ENCODE assay signal across 20 mouse cellular contexts in genomic region chr6:55745859-55746151, GRCm38 (mm10).
DNase-seq lines count a peak whose midpoint lies in the region; ATAC-seq and TF ChIP-seq lines count a peak whose summit lies in the region.
"Had no signal": no experiment of that assay in that cellular context is flagged by ENCODE, and none has a peak within 500 bp of the region (broad histone marks: within the 10 kb centered on the region; RNA-seq: fewer than 3 reads in every experiment).

No protein-coding gene starts in this region.

- H3K27ac ChIP-seq in forebrain, embryonic 14.5 days (ENCODE audit: low read depth, low read length) = no peak overlapping the region
- H3K27ac ChIP-seq in forebrain, postnatal 0 days (ENCODE audit: low read depth, low read length) = no peak overlapping the region
- no peak overlapping the region for H3K27ac ChIP-seq in forebrain, embryonic 16.5 days (ENCODE audit: low read length)
- no peak overlapping the region for H3K27ac ChIP-seq in forebrain, embryonic 12.5 days
- H3K27ac ChIP-seq in neural tube, embryonic 13.5 days (replicated peaks) = peak overlapping the region; percentile 10; the same call in 1 of the 2 replicates
- H3K27ac ChIP-seq: embryonic facial prominence, embryonic 13.5 days; embryonic facial prominence, embryonic 15.5 days had no signal

- ATAC-seq in forebrain, embryonic 14.5 days = 0 out of 2 replicates have a peak, but pooled peaks have one; percentile 54
- no peak; the same call in 1 of the 2 replicates for ATAC-seq in forebrain, postnatal 0 days
- ATAC-seq in forebrain, embryonic 16.5 days = peak; percentile 66
- ATAC-seq in forebrain, embryonic 12.5 days (ENCODE audit: low FRiP score) = no peak
- no peak for ATAC-seq in neural tube, embryonic 13.5 days (ENCODE audit: low read depth)
- ATAC-seq in megakaryocyte progenitor cell, adult 5-6 weeks (replicated peaks; ENCODE audit: poor library complexity) = peak; percentile 42; the same call in 1 of the 2 replicates

- no peaks in the 10 kb centered on the region for H3K36me3 ChIP-seq in forebrain, embryonic 14.5 days (ENCODE audit: control insufficient read depth, insufficient read depth, low read length)
- no peaks in the 10 kb centered on the region for H3K36me3 ChIP-seq in forebrain, postnatal 0 days (ENCODE audit: insufficient read depth)
- H3K36me3 ChIP-seq in forebrain, embryonic 16.5 days (ENCODE audit: control insufficient read depth, insufficient read depth) = no peaks in the 10 kb centered on the region
- H3K36me3 ChIP-seq in forebrain, embryonic 12.5 days (replicated peaks) = no peaks in the 10 kb centered on the region
- no peaks in the 10 kb centered on the region for H3K36me3 ChIP-seq in neural tube, embryonic 13.5 days
- H3K36me3 ChIP-seq: embryonic facial prominence, embryonic 13.5 days; embryonic facial prominence, embryonic 15.5 days had no signal

- WGBS in forebrain, embryonic 14.5 days = 32% methylated on average over 2 of the region's 2 CpGs
- WGBS in forebrain, postnatal 0 days = 27% methylated on average over 2 of the region's 2 CpGs
- WGBS in forebrain, embryonic 16.5 days = 13% methylated on average over 2 of the region's 2 CpGs
- 54% methylated on average over 2 of the region's 2 CpGs for WGBS in forebrain, embryonic 12.5 days
- 59% methylated on average over 2 of the region's 2 CpGs for WGBS in neural tube, embryonic 13.5 days

- no peaks in the 10 kb centered on the region for H3K27me3 ChIP-seq in forebrain, embryonic 14.5 days (replicated peaks; ENCODE audit: control insufficient read depth, insufficient read depth, low read length)
- H3K27me3 ChIP-seq in forebrain, postnatal 0 days (ENCODE audit: insufficient read depth, low read length) = no peaks in the 10 kb centered on the region
- H3K27me3 ChIP-seq in forebrain, embryonic 16.5 days (replicated peaks; ENCODE audit: control insufficient read depth, insufficient read depth, low read length) = no peaks in the 10 kb centered on the region
- no peaks in the 10 kb centered on the region for H3K27me3 ChIP-seq in forebrain, embryonic 12.5 days
- H3K27me3 ChIP-seq in neural tube, embryonic 13.5 days = no peaks in the 10 kb centered on the region
- H3K27me3 ChIP-seq: embryonic facial prominence, embryonic 13.5 days; embryonic facial prominence, embryonic 15.5 days had no signal

- H3K9ac ChIP-seq in forebrain, embryonic 14.5 days (ENCODE audit: low read length) = no peak overlapping the region
- H3K9ac ChIP-seq in forebrain, postnatal 0 days = no peak overlapping the region
- H3K9ac ChIP-seq in forebrain, embryonic 16.5 days (replicated peaks; ENCODE audit: low read depth, low read length) = no peak overlapping the region
- no peak overlapping the region for H3K9ac ChIP-seq in forebrain, embryonic 12.5 days
- H3K9ac ChIP-seq in neural tube, embryonic 13.5 days = no peak overlapping the region
- H3K9ac ChIP-seq: embryonic facial prominence, embryonic 13.5 days; embryonic facial prominence, embryonic 15.5 days had no signal

- peaks cover 2% of the 10 kb centered on the region; the same call in 1 of the 2 replicates for H3K4me1 ChIP-seq in forebrain, embryonic 14.5 days (ENCODE audit: control insufficient read depth, insufficient read depth, low read length)
- H3K4me1 ChIP-seq in forebrain, postnatal 0 days (ENCODE audit: insufficient read depth) = no peaks in the 10 kb centered on the region
- peaks cover 5% of the 10 kb centered on the region; the same call in 1 of the 2 replicates for H3K4me1 ChIP-seq in forebrain, embryonic 16.5 days (replicated peaks; ENCODE audit: control insufficient read depth, insufficient read depth, low read length)
- no peaks in the 10 kb centered on the region; the same call in 1 of the 2 replicates for H3K4me1 ChIP-seq in forebrain, embryonic 12.5 days
- H3K4me1 ChIP-seq in neural tube, embryonic 13.5 days (replicated peaks) = peaks cover 16% of the 10 kb centered on the region; the same call in 1 of the 2 replicates
- H3K4me1 ChIP-seq: embryonic facial prominence, embryonic 13.5 days; embryonic facial prominence, embryonic 15.5 days had no signal

- TF ChIP-seq CTCF in forebrain, postnatal 0 days (IDR thresholded peaks at IDR 0.05; ENCODE audit: low read depth) = no peak

- no peak overlapping the region for H3K4me2 ChIP-seq in forebrain, embryonic 14.5 days (ENCODE audit: low read length)
- H3K4me2 ChIP-seq in forebrain, postnatal 0 days (ENCODE audit: low read depth) = no peak overlapping the region
- H3K4me2 ChIP-seq in forebrain, embryonic 16.5 days (ENCODE audit: low read length) = no peak overlapping the region
- no peak overlapping the region for H3K4me2 ChIP-seq in forebrain, embryonic 12.5 days
- H3K4me2 ChIP-seq in neural tube, embryonic 13.5 days = no peak overlapping the region
- H3K4me2 ChIP-seq: embryonic facial prominence, embryonic 13.5 days; embryonic facial prominence, embryonic 15.5 days had no signal

- no peaks in the 10 kb centered on the region for H3K9me3 ChIP-seq in forebrain, embryonic 14.5 days (replicated peaks; ENCODE audit: control insufficient read depth, low read length)
- no peaks in the 10 kb centered on the region for H3K9me3 ChIP-seq in forebrain, postnatal 0 days (ENCODE audit: low read length)
- no peaks in the 10 kb centered on the region for H3K9me3 ChIP-seq in forebrain, embryonic 16.5 days (ENCODE audit: control insufficient read depth, low read length)
- H3K9me3 ChIP-seq in forebrain, embryonic 12.5 days = no peaks in the 10 kb centered on the region
- no peaks in the 10 kb centered on the region for H3K9me3 ChIP-seq in neural tube, embryonic 13.5 days
- H3K9me3 ChIP-seq: embryonic facial prominence, embryonic 13.5 days; embryonic facial prominence, embryonic 15.5 days had no signal

- no peak for DNase-seq in forebrain, embryonic 14.5 days (ENCODE audit: low spot score)
- DNase-seq in forebrain, postnatal 0 days = no peak
- DNase-seq in neural tube, embryonic 10.5 days (ENCODE audit: extremely low spot score, low spot score) = no peak
- DNase-seq in thymus, postnatal 10 days (ENCODE audit: low spot score in 2 of 2) = no peak
- DNase-seq: adrenal gland, adult 2 months; adrenal gland, postnatal 10 days; adrenal gland, postnatal 25 days; cerebellum, adult 11 months; cerebellum, adult 18-20 months; cerebellum, adult 9-10 months; cerebellum, postnatal 10 days; cerebellum, postnatal 25 days; embryo, embryonic 11 days had no signal

- no peak overlapping the region for H3K4me3 ChIP-seq in forebrain, embryonic 14.5 days (ENCODE audit: low read depth, low read length)
- no peak overlapping the region for H3K4me3 ChIP-seq in forebrain, postnatal 0 days (ENCODE audit: low read depth, low read length)
- H3K4me3 ChIP-seq in forebrain, embryonic 16.5 days (replicated peaks; ENCODE audit: low read length) = no peak overlapping the region
- no peak overlapping the region for H3K4me3 ChIP-seq in forebrain, embryonic 12.5 days (replicated peaks)
- no peak overlapping the region for H3K4me3 ChIP-seq in neural tube, embryonic 13.5 days
- H3K4me3 ChIP-seq: embryonic facial prominence, embryonic 13.5 days; embryonic facial prominence, embryonic 15.5 days; erythroblast, embryonic 14.5 days had no signal

Comparison
In these comparisons a context has a peak if more than half of its experiments do, and no peak if none do; other contexts are left out.
1. ATAC-seq: peak in forebrain, embryonic 14.5 days (single experiment), forebrain, embryonic 16.5 days (single experiment) and megakaryocyte progenitor cell, adult 5-6 weeks (single experiment); none in forebrain, postnatal 0 days (single experiment), forebrain, embryonic 12.5 days (single experiment) and neural tube, embryonic 13.5 days (single experiment).